Mouse (Mus musculus) liver, adult 2 months (tissue): ENCODE results near the gene Tiam2. TPM values are rescaled to one million over a fixed set of nuclear protein-coding genes. Genes with fewer than 3 reads are reported as not detected.

Source experiments
- DNase-seq: peaks from one replicate; pipeline ENCODE4 v3.0.0-alpha.2; 2011; ENCODE audit warnings: low read depth, low spot score; ENCODE audit errors: extremely low read depth
- H3K27ac ChIP-seq: fragments of 200-500 bp; replicated peaks from 2 replicates; pipeline ENCODE4 v1.5.1; 2012; ENCODE audit warnings: low read depth, mild to moderate bottlenecking, control low read depth, inconsistent platforms, low read length; ENCODE audit not compliant: insufficient read depth
- H3K27me3 ChIP-seq: fragments of 200-500 bp; 2 replicates; pipeline ENCODE4 v1.6.1; 2012; ENCODE audit warnings: mild to moderate bottlenecking, moderate library complexity, low read length, inconsistent platforms; ENCODE audit not compliant: control insufficient read depth, insufficient read depth
- H3K36me3 ChIP-seq: fragments of 200-500 bp; 2 replicates; pipeline ENCODE4 v1.6.1; 2012; ENCODE audit warnings: low read length, inconsistent platforms; ENCODE audit not compliant: control insufficient read depth, insufficient read depth
- H3K4me1 ChIP-seq: fragments of 200-500 bp; 2 replicates; pipeline ENCODE4 v1.6.1; 2011; ENCODE audit warnings: low read length; ENCODE audit not compliant: control insufficient read depth, insufficient read depth
- H3K4me3 ChIP-seq: fragments of 200-500 bp; 2 replicates; pipeline ENCODE4 v1.5.1; 2011; ENCODE audit warnings: low read depth, mild to moderate bottlenecking, control low read depth, low read length, moderate library complexity; ENCODE audit not compliant: insufficient read depth
- H3K79me2 ChIP-seq: fragments of 200-500 bp; 2 replicates; pipeline ENCODE4 v1.6.1; 2012; ENCODE audit warnings: inconsistent platforms, mild to moderate bottlenecking, low read length, moderate library complexity; ENCODE audit not compliant: control insufficient read depth, insufficient read depth
- H3K9ac ChIP-seq: fragments of 200-500 bp; 2 replicates; pipeline ENCODE4 v1.6.1; 2012; ENCODE audit warnings: low read depth, mild to moderate bottlenecking, control low read depth, inconsistent platforms, low read length
- CTCF ChIP-seq: fragments of 200-500 bp; IDR thresholded peaks from 2 replicates; pipeline ENCODE4 v1.5.1; 2011; ENCODE audit warnings: low read depth, low read length, control low read depth
- POLR2A ChIP-seq: fragments of 200-500 bp; IDR thresholded peaks from 2 replicates; pipeline ENCODE4 v1.6.1; 2011; ENCODE audit warnings: low read length, control low read depth; ENCODE audit not compliant: insufficient read depth; ENCODE audit errors: extremely low read depth
- WGBS: fragments of 180-500 bp; shearing (Covaris S2); methylation state at CpG from one replicate; pipeline ENCODE4 v1.1.7; 2018; 5-methylcytosine and 5-hydroxymethylcytosine counted together
- polyA plus RNA-seq: library from polyadenylated mRNA; depleted of rRNA; stranded (reverse); fragments of >200 nt; gene quantifications from 2 replicates; pipeline ENCODE4 v1.2.3, GENCODE M21; 2012
- total RNA-seq: library from RNA; depleted of rRNA; stranded (reverse); fragments of >200 nt; gene quantifications from 2 replicates; pipeline ENCODE4 v1.2.3, GENCODE M21; 2014

The Tiam2 gene
- total and polyA plus RNA-seq, 2 experiments = 2.9 to 5.2 TPM

GRCm38 (mm10) chr17:3556251-3556650, 229.9 kb downstream of the Tiam2 start:
- Histone ChIP-seq H3K27ac (no peak overlapping the region), H3K9ac (no peak overlapping the region), H3K27me3 (no peaks in the 10 kb centered on the region), H3K4me1 (peaks cover 2% of the 10 kb centered on the region), H3K36me3 (peaks cover 2% of the 10 kb centered on the region; the same call in 1 of the 2 replicates), H3K4me3 (no peak overlapping the region), H3K79me2 (no peaks in the 10 kb centered on the region)
- 50% methylated on average over 1 of the region's 1 CpGs for WGBS
- TF ChIP-seq POLR2A (no peak), CTCF (no peak)
- no peak for DNase-seq

GRCm38 (mm10) chr17:3557331-3558311, 231.2 kb downstream of the Tiam2 start, which contains the start of gene Tfb1m:
Gene Tfb1m (minus strand): TSS chr17:3557781.
- Histone ChIP-seq H3K9ac (peak within 1 kb of the TSS; percentile 60), H3K27ac (peak within 1 kb of the TSS; percentile 74), H3K4me3 (peak within 1 kb of the TSS; percentile 77), H3K27me3 (no peaks in the 10 kb centered on the region), H3K79me2 (no peaks in the 10 kb centered on the region), H3K4me1 (peaks cover 2% of the 10 kb centered on the region), H3K36me3 (peaks cover 2% of the 10 kb centered on the region; the same call in 1 of the 2 replicates)
- under 1% methylated on average over 60 of the region's 60 CpGs for WGBS
- TF ChIP-seq CTCF = no peak
- peak; percentile 58; the same call in 1 of the 2 replicates for TF ChIP-seq POLR2A
- peak; percentile 99 for DNase-seq

GRCm38 (mm10) chr17:3558356-3558870, 232.0 kb downstream of the Tiam2 start:
- DNase-seq = peak; percentile 71
- peak overlapping the region; percentile 71 for H3K27ac ChIP-seq
- no peaks in the 10 kb centered on the region for H3K79me2 ChIP-seq
- H3K4me3 ChIP-seq = peak overlapping the region; percentile 54; the same call in 1 of the 2 replicates
- H3K9ac ChIP-seq = no peak overlapping the region
- TF ChIP-seq CTCF (no peak), POLR2A (no peak)
- 32% methylated on average over 9 of the region's 9 CpGs for WGBS
- no peaks in the 10 kb centered on the region for H3K27me3 ChIP-seq
- peaks cover 1% of the 10 kb centered on the region; the same call in 1 of the 2 replicates for H3K36me3 ChIP-seq
- peaks cover 2% of the 10 kb centered on the region for H3K4me1 ChIP-seq

GRCm38 (mm10) chr17:3560534-3560933, 234.2 kb downstream of the Tiam2 start:
- DNase-seq = peak; percentile 7
- TF ChIP-seq CTCF = no peak
- no peak for TF ChIP-seq POLR2A
- 73% methylated on average over 3 of the region's 3 CpGs for WGBS

GRCm38 (mm10) chr17:3562405-3562804, 236.0 kb downstream of the Tiam2 start:
- 53% methylated on average over 8 of the region's 8 CpGs for WGBS

More at GRCm38 (mm10) chr17:3560534-3560933, 234.2 kb downstream of the Tiam2 start:
- peaks cover 2% of the 10 kb centered on the region for H3K4me1 ChIP-seq
- no peak overlapping the region for H3K4me3 ChIP-seq
- no peak overlapping the region for H3K27ac ChIP-seq
- H3K36me3 ChIP-seq = no peaks in the 10 kb centered on the region
- H3K27me3 ChIP-seq = no peaks in the 10 kb centered on the region
- no peaks in the 10 kb centered on the region for H3K79me2 ChIP-seq
- H3K9ac ChIP-seq = no peak overlapping the region

More at GRCm38 (mm10) chr17:3562405-3562804, 236.0 kb downstream of the Tiam2 start:
- no peaks in the 10 kb centered on the region for H3K27me3 ChIP-seq
- H3K4me3 ChIP-seq = no peak overlapping the region
- H3K27ac ChIP-seq = no peak overlapping the region
- H3K79me2 ChIP-seq = no peaks in the 10 kb centered on the region
- no peaks in the 10 kb centered on the region for H3K4me1 ChIP-seq
- no peak for DNase-seq
- TF ChIP-seq POLR2A (no peak), CTCF (0 out of 2 replicates have a peak, but pooled peaks have one; percentile 15)
- H3K9ac ChIP-seq = no peak overlapping the region
- H3K36me3 ChIP-seq = no peaks in the 10 kb centered on the region
